Mouse (Mus musculus) E14TG2a.4 (cell line): ENCODE results near the gene 2310034G01Rik.

Experiments
- CTCF ChIP-seq: conservative IDR thresholded peaks from 2 replicates; pipeline ENCODE4 v1.5.1; 2014; ENCODE audit warnings: low read length
- POU5F1 ChIP-seq: IDR thresholded peaks from 2 replicates; pipeline ENCODE4 v1.6.1; 2014; ENCODE audit warnings: low read length, borderline replicate concordance

- TF ChIP-seq CTCF: no peak
- TF ChIP-seq POU5F1: no peak
Measured at GRCm38 (mm10) chr19:46302551-46302950, 47.6 kb downstream of the 2310034G01Rik start.
